Mouse (Mus musculus) kidney, adult 2 months (tissue): ENCODE results near the gene Nsg2. TPM values are rescaled to one million over a fixed set of nuclear protein-coding genes. Genes with fewer than 3 reads are reported as not detected.
"Not testable (repeated sequence)": the region's sequence is repeated elsewhere in the genome, so short reads cannot be mapped to it uniquely, and the experiment has no call there.

ENCODE experiments used
- DNase-seq: peaks from one replicate; pipeline ENCODE4 v3.0.0; 2021
- H3K27ac ChIP-seq: fragments of 200-500 bp; 2 replicates; pipeline ENCODE4 v1.5.1; 2012; ENCODE audit warnings: low read depth, low read length, control low read depth, inconsistent platforms; ENCODE audit not compliant: insufficient read depth
- H3K27me3 ChIP-seq: fragments of 200-500 bp; replicated peaks from 2 replicates; pipeline ENCODE4 v1.6.1; 2012; ENCODE audit warnings: mild to moderate bottlenecking, moderate library complexity, low read length, inconsistent platforms; ENCODE audit not compliant: control insufficient read depth, insufficient read depth
- H3K36me3 ChIP-seq: fragments of 200-500 bp; 2 replicates; pipeline ENCODE4 v1.6.1; 2012; ENCODE audit warnings: mild to moderate bottlenecking, moderate library complexity, low read length, inconsistent platforms; ENCODE audit not compliant: control insufficient read depth, insufficient read depth
- H3K4me1 ChIP-seq: fragments of 200-500 bp; 2 replicates; pipeline ENCODE4 v1.6.1; 2011; ENCODE audit warnings: low read length; ENCODE audit not compliant: control insufficient read depth, insufficient read depth
- H3K4me3 ChIP-seq: fragments of 200-500 bp; 2 replicates; pipeline ENCODE4 v1.5.1; 2011; ENCODE audit warnings: mild to moderate bottlenecking, low read depth, low read length, control low read depth; ENCODE audit not compliant: insufficient read depth
- CTCF ChIP-seq: fragments of 200-500 bp; conservative IDR thresholded peaks from 2 replicates; pipeline ENCODE4 v1.5.1; 2011; ENCODE audit warnings: low read depth, mild to moderate bottlenecking, control low read depth, low read length, moderate library complexity, mixed read lengths; ENCODE audit not compliant: insufficient read depth, insufficient read length
- POLR2A ChIP-seq: fragments of 200-500 bp; IDR thresholded peaks from one replicate; pipeline ENCODE4 v1.6.1; 2011; ENCODE audit warnings: low read depth, low read length, control low read depth
- WGBS: fragments of 180-500 bp; shearing (Covaris S2); methylation state at CpG from one replicate; pipeline ENCODE4 v1.1.7; 2018; 5-methylcytosine and 5-hydroxymethylcytosine counted together
- polyA plus RNA-seq: library from polyadenylated mRNA; depleted of rRNA; stranded (reverse); fragments of >200 nt; gene quantifications from 2 replicates; pipeline ENCODE4 v1.2.3, GENCODE M21; 2012

Nsg2 gene
- polyA plus RNA-seq, 1 experiment = 4.0 TPM

DNA sequence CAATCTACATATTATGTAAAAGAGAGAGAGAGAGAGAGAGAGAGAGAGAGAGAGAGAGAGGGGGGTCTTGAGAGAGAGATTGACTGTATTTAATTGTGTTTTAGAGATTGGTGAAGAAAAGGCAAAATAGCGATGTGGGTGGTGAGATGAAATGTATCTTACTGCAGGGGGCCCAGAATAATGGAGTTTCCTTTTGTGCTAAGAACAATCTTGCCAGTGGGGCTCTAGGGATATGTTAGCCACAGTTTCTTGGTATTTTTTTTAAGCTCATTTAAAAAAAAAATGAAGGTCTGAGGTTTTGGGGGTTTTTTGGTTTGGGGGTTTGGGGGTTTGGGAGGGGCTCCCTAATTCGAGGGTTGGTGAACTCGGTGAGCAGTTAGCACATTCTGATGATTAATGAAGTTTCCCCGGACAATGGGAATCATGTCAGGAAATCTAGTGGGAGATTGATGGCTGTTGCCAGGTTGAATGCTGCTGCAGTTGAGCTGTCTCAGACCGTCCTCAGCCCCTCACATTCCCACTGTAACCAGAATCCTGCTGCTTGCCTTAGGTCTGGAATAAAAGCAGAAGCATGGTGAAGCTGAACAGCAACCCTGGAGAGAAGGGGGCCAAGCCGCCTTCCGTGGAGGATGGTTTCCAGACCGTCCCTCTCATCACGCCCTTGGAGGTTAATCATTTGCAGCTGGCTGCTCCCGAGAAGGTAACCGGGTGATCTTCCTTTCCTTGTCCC lies 1.1 kb downstream of the Nsg2 start:
- 23% methylated on average over 11 of the region's 11 CpGs for WGBS

DNA sequence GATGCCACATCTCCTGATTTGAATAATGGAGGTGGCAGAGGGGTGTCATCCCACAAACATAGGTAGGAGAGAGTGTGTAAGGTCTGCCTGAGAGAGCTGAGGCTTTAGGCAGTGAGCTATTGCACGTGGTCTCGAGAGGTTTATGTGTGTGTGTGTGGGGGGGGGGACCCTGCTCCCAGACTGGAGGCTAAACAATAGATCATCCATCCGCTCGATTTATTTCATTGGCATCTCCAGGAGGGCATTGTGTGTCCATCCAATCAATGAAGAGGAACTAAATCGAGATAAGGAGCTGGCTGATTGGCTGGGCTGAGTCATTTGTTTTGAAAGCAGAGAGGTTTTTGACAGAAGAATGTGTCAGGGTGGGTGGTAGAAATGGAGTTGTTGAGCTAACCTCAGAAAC lies 2.4 kb downstream of the Nsg2 start:
- TF ChIP-seq CTCF = no peak
- no peak for TF ChIP-seq POLR2A
- no peak overlapping the region for H3K4me3 ChIP-seq
- no peaks in the 10 kb centered on the region for H3K27me3 ChIP-seq
- 27% methylated on average over 5 of the region's 5 CpGs for WGBS
- H3K4me1 ChIP-seq = peaks cover 4% of the 10 kb centered on the region; the same call in 1 of the 2 replicates
- no peak overlapping the region for H3K27ac ChIP-seq
- H3K36me3 ChIP-seq = no peaks in the 10 kb centered on the region
- DNase-seq = no peak

More for the DNA sequence above, 1.1 kb downstream of the Nsg2 start:
- Histone ChIP-seq H3K27me3 (no peaks in the 10 kb centered on the region), H3K27ac (no peak overlapping the region), H3K36me3 (no peaks in the 10 kb centered on the region), H3K4me3 (no peak overlapping the region), H3K4me1 (peaks cover 4% of the 10 kb centered on the region; the same call in 1 of the 2 replicates)
- TF ChIP-seq CTCF (no peak), POLR2A (no peak)
- DNase-seq = peak; percentile 19

DNA sequence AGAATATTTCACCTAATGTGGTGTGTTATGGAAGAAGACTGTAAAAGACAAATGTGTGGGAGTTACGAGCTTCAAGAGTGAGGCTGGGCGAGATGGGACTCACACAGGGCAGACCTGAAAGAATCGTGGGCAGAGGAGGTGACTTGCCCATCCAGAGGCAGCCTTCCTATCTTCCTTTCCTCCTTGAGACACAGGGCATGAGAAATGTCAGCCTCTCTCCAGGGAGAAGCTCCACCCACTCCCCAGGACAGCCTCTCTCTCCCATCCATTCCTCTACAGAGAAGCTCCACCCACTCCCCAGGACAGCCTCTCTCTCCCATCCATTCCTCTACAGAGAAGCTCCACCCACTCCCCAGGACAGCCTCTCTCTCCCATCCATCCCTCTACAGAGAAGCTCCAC lies 7.8 kb downstream of the Nsg2 start:
- H3K4me3 ChIP-seq, H3K36me3 ChIP-seq, H3K4me1 ChIP-seq, H3K27me3 ChIP-seq, DNase-seq, H3K27ac ChIP-seq: not testable (repeated sequence)
- 87% methylated on average over 3 of the region's 3 CpGs for WGBS

DNA sequence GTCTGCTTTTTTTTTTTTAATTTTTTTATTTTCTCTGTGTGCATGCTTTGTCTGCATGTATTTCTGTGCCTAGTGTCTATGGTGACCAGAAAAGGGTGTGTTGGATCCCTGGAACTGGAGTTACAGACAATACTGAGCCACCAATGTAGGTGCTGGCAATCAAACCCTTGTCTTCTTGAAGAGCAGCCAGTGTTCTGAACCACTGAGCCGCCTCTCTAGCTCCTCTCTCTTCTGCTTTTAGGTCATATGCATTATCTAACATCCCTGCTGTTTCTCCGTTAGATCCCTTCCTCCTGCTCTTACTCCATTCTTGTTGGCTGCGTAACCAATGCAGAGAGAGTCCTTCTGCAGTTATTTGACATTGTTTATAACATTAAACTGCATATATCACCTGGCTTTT lies 8.6 kb downstream of the Nsg2 start:
- TF ChIP-seq CTCF = no peak
- TF ChIP-seq POLR2A = no peak
- WGBS = 89% methylated on average over 3 of the region's 3 CpGs
- Histone ChIP-seq H3K27ac (no peak overlapping the region), H3K4me3 (no peak overlapping the region), H3K4me1 (no peaks in the 10 kb centered on the region), H3K27me3 (no peaks in the 10 kb centered on the region), H3K36me3 (no peaks in the 10 kb centered on the region)
- DNase-seq = no peak

DNA sequence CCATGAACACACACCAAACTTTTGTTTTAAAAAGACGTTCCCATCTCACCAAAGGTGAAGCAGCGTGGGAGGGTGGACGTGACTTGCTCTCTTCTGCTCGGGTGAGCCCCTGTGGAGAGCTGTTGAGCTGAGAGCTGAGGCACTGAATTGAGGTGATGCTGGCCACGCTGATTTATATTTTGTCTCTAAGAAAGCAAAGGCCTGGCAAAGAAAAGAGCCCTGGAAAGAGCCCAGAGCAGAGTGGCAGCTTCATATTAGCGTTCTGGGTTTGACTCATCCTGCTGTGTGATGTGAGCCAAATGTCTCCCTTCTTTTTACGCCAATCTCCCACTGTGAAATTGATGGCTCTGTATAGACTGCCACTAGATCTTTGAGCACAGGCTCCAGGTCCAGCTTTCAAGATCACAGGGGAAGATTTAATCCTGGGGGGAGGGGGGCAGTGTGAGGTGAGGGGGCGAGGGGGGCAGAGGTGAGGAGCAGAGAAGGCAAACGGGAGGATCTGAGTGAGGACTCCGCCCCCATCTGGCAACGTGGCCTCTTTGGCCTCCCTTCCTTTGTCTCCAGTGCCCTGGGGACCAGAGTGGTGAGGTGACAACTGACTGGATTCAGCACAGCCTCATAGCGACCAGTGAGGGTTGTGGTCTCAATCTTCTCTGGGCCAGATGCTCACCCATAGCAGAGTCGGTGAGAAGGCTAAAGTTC lies 9.8 kb downstream of the Nsg2 start:
- TF ChIP-seq POLR2A = no peak
- no peak overlapping the region for H3K27ac ChIP-seq

DNA sequence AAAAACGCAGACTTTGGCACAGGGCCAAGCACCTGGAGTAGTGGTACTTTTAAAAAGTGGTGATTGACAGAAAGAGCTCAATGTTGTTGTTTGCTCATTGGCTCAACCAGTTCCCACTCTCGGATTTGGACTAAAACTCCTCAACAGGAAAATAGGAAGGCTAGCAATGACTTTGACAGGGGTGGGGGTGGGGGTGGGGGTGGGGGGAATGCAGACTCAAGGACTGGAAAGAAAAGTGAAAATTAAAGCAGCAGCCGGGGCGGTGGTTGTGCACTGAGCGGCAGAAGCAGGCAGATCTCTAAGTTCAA lies 10.4 kb downstream of the Nsg2 start:
- Histone ChIP-seq H3K27ac (no peak overlapping the region), H3K4me3 (no peak overlapping the region), H3K27me3 (no peaks in the 10 kb centered on the region), H3K36me3 (no peaks in the 10 kb centered on the region), H3K4me1 (no peaks in the 10 kb centered on the region)
- WGBS = 65% methylated on average over 5 of the region's 5 CpGs
- no peak for DNase-seq
- no peak for TF ChIP-seq POLR2A
- TF ChIP-seq CTCF = no peak

More for the DNA sequence above, 9.8 kb downstream of the Nsg2 start:
- H3K4me3 ChIP-seq = no peak overlapping the region
- no peaks in the 10 kb centered on the region for H3K36me3 ChIP-seq
- H3K27me3 ChIP-seq = no peaks in the 10 kb centered on the region
- no peak for DNase-seq
- H3K4me1 ChIP-seq = no peaks in the 10 kb centered on the region
- WGBS = 49% methylated on average over 13 of the region's 13 CpGs

DNA sequence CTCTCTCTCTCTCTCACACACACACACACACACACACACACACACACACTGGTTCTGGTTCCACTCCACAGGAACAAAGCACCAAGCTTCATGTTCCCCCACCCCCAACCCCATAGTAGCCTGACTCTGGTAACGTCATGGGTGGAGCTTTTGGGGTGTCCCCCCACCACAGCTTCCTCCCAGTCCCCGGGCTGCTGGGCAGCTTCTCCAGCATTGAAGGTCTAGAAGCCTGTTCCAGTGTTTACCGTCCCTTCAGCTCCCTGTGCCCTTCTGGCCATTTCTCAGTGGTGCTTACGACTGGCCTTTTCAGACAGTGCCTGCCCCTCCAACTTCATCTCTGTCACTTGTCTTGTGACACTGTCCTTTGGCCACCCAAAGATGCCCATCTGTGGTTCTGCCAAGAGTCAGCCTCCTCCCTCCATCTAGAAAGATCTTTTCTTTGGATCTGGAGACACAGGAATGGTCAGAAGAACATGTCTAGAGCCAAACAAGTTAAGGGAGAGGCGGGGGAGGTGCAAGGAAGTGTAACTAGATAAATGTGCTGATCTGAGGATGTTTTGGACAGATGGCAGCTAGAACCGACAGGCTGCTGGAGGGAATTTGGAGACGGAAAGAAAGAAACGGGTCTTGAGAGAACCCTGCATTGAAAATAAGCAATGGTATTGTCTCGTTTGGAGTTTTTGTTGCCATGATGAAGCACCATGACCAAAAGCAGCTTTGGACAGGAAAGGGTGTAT lies 11.8 kb downstream of the Nsg2 start:
- no peaks in the 10 kb centered on the region for H3K27me3 ChIP-seq
- no peak overlapping the region for H3K4me3 ChIP-seq
- H3K27ac ChIP-seq = no peak overlapping the region
- TF ChIP-seq POLR2A (no peak), CTCF (no peak)
- no peaks in the 10 kb centered on the region for H3K36me3 ChIP-seq
- H3K4me1 ChIP-seq = no peaks in the 10 kb centered on the region
- WGBS = 54% methylated on average over 9 of the region's 9 CpGs
- no peak for DNase-seq
